Mouse (Mus musculus): Measurements from ENCODE around the gene Nars2.
A peak's percentile ranks its signal among the peaks of the same experiment; 100 is the strongest.

The Nars2 gene

DNA sequence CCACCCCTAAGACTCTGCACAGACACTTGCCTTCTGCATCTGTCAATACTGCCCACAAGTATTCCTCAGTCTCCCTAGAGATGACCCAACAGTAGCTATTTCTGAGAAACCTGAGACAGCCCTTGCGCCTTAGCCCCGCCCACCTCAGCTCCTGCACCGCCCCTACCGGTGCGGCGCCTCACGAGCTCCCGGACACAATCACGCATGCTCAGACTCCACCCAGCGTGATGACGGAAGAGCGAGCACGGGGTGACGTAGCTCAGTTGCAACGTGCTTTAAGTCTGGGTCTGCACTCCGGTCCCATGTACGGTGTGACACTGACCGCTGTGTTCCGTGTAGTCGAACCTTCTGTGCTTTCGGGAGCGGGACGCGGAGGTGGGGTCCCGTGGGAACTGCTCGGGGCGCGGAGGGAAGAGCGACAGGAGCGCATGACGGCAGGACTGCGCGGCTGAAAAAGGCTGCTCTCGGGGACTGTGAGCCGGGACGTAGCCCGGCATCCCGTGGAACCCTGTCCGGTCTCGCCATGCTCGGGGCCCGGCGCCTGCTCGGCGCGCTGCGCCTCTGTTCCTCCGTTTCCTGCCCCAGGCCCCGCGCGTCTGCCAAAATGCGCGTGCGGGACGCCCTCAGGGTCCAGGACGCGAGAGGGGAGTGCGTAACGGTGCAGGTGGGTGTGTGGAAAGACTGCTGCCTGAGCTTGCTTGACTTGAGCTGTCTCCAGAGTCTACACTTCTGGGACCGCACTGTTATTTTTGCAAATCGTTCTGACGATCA lies at the start of gene Nars2:
Nars2 (plus strand) TSS at position 225 of the 771 bp plus-strand sequence.
- peak; percentile 75 to 84 for DNase-seq (ENCODE audit: low read depth in 1 of 2, low spot score in 2 of 2)

GRCm38 (mm10) chr7:96902183-96902582 lies 49.1 kb upstream of the Nars2 start:
- DNase-seq (ENCODE audit: low read depth in 1 of 2, low spot score in 2 of 2), result no peak

- no peak for DNase-seq (ENCODE audit: low read depth in 1 of 2, low spot score in 2 of 2)
Observed at GRCm38 (mm10) chr7:96903088-96903985, 48.0 kb upstream of the Nars2 start.

GRCm38 (mm10) chr7:96904442-96904841 lies 46.9 kb upstream of the Nars2 start:
- DNase-seq (ENCODE audit: low read depth in 1 of 2, low spot score in 2 of 2), result no peak

DNA sequence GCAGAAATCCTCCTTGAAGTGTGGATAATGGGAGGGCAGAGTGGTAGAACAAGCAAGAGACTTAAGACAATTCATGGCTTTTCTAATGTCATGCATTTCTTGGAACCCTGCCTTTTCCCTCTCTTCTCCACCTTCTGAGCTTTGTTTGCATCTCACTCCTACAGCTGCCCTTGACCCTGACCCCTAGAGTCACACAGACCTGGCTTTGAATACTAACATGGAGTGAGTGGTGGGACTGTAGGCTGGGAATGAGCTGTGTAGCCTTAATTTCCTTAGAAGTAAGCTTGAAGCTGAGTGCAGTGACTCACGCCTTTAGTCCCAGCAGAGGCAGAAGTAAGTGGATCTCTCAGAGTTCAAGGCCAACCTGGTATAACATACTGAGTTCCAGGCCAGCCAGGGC lies 46.4 kb upstream of the Nars2 start:
- DNase-seq (ENCODE audit: low read depth in 1 of 2, low spot score in 2 of 2), result no peak

DNA sequence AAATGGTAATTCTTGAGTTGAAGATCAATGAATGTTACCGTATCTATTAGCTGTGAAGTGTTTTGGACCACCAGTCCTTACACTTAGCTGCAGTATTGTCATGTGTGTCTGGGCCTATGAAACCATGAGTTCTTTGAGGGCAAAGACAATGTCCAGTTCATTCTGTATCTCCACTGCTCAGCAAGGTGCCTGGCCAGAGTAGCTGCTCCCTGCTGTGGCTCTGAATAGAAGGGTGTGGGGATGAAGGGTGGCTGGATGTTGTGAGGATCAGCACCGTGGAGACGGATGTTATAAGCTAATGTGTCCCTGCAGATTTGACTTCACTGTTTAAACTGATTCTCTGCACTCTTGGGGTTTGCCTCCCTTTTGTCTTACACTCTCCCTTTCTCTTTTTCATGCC lies 45.9 kb upstream of the Nars2 start:
- DNase-seq (ENCODE audit: low read depth in 1 of 2, low spot score in 2 of 2), result no peak

GRCm38 (mm10) chr7:96906216-96906615 lies 45.1 kb upstream of the Nars2 start:
- no peak for DNase-seq (ENCODE audit: low read depth in 1 of 2, low spot score in 2 of 2)

- no peak for DNase-seq (ENCODE audit: low read depth in 1 of 2, low spot score in 2 of 2)
Observed at GRCm38 (mm10) chr7:96907971-96908680, 43.2 kb upstream of the Nars2 start.

DNA sequence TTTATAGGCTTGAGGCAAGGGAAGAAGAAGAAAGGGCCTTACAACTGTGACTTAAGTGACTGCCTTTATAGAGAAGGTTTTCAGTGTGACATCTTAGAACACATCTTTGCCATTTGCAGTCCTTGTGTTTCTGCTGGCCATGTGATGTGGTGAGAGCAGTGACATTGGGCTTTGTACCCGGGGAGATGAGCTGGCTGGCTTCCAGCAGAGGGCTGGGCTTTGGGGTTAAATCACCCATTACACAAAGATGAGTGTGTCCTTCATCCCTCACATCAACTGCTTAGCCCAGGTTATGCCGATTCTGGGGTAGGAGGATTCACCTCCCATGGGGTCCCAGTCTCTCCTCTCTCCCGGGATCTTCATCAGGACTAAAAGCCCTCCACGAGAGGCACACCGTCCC lies 41.4 kb upstream of the Nars2 start:
- no peak for DNase-seq (ENCODE audit: low read depth in 1 of 2, low spot score in 2 of 2)

GRCm38 (mm10) chr7:96910310-96910960 lies 40.9 kb upstream of the Nars2 start:
- no peak for DNase-seq (ENCODE audit: low read depth in 1 of 2, low spot score in 2 of 2)

- peak; percentile 13 to 50 for DNase-seq (ENCODE audit: low read depth in 1 of 2, low spot score in 2 of 2)
Observed at GRCm38 (mm10) chr7:96914031-96914430, 37.3 kb upstream of the Nars2 start.

- DNase-seq (ENCODE audit: low read depth in 1 of 2, low spot score in 2 of 2), result no peak
Observed at GRCm38 (mm10) chr7:96915452-96916105, 35.7 kb upstream of the Nars2 start.

- DNase-seq (ENCODE audit: low read depth in 1 of 2, low spot score in 2 of 2), result no peak
Observed at GRCm38 (mm10) chr7:96920447-96921095, 30.7 kb upstream of the Nars2 start.

GRCm38 (mm10) chr7:96922927-96923326 lies 28.4 kb upstream of the Nars2 start:
- no peak for DNase-seq (ENCODE audit: low read depth in 1 of 2, low spot score in 2 of 2)

- no peak for DNase-seq (ENCODE audit: low read depth in 1 of 2, low spot score in 2 of 2)
Observed at GRCm38 (mm10) chr7:96943715-96944377, 7.5 kb upstream of the Nars2 start.

DNA sequence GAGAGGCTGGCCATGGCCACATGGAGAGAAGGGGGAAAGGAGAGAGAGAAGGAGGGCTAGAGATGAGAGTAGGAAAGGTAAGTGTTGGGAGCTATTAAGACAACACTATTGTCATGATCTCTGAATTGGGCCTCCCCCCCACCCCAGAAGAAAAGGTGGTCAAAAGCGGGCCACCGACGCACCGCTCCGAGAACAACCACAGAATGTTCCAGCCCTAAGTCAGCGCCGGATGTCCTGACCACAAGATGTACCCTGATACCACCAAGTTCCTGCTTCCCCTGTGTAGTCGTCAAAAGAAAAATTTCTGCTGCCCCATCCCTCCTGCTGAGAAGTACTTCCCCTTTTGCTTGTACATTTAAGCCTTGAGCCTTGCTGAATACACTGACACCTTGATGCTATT lies 4.8 kb upstream of the Nars2 start:
- peak in 1 of 2 experiments; percentile 18 for DNase-seq (ENCODE audit: low read depth in 1 of 2, low spot score in 2 of 2)

DNA sequence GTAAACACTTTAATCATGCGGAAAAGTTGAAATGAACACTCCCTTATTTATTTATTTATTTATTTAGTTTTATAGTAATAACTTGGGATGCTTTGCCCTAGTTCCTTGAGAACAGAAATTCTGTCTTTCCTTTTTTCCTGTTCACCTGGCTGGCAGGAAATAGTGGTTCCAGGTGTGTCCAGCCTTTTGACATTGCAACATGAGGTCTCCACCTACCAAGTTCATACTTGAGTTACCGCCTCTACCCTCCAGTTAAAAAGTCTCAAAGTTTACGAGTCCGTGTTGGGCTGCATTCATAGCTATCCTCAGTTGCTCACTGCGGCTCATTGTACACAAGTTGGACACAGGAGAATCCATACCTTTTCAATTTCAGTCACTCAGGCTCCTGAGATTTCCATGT lies 789 bp downstream of the Nars2 start:
- DNase-seq (ENCODE audit: low read depth in 1 of 2, low spot score in 2 of 2), result no peak

DNA sequence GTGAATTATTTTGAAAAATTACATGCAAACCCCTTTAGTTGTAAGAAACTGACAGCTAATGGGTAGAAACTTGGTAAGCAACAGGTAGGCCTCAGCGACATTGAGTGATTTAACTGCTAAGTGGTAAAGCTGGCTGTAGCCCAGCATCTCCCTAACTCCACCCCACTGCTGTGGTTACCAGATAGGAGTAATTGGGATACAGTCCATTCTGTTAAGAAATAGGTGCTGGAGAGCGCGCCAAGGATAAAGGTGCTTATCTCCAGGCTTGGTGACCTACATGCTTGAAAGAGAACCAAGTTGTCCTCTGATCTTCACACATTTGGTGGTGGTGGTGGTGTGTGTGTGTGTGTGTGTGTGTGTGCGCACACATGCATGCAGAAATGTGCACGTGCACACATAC lies 7.9 kb downstream of the Nars2 start:
- no peak for DNase-seq (ENCODE audit: low read depth in 1 of 2, low spot score in 2 of 2)

DNA sequence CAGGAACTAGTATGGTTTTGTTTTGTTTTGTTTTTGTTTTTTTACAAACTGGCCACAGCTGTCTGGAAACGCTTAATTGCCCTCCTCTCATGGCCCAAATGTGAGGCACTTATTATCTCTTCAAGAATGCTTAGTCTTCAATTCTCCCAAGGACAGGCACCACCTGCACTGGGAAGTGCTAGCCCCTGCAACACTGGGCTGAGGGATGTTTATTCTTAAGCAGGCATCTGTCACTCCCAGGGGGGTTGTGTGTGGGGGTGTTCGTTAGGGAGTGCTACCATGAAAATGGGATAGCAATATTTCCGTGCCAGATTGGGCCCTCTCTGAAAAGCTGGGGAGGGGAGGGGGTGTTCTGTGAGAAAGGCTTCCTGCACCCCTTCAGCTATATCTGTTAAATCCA lies 15.9 kb downstream of the Nars2 start:
- DNase-seq (ENCODE audit: low read depth in 1 of 2, low spot score in 2 of 2), result no peak

DNA sequence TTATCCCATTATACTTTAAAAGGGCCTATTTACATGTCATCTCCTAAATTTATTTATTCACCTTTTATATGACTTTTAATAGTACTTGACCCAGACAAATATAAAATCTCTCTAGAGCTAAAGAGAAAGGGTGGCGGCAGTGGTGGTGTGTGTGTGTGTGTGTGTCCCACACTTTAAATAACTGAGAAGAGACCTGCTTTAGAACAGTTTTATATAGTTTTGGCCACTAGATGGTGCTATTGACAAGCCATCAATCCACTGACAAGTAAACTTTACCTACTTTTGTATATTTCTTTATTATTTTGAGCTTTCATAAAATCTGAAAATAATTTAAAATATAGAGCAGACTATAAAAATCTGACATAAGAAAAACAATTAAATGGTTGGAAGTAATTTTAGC lies 19.1 kb downstream of the Nars2 start:
- no peak for DNase-seq (ENCODE audit: low read depth in 1 of 2, low spot score in 2 of 2)

All from monocyte, adult 2 months (primary cell).